Mouse (Mus musculus) stomach, postnatal 0 days (tissue): ENCODE data around the gene Ip6k2. TPM values are rescaled to one million over a fixed set of nuclear protein-coding genes. Genes with fewer than 3 reads are reported as not detected.

Source experiments
- ATAC-seq: fragments of 200-750 bp; cut with Nextera tagmentation; 2 replicates; pipeline ENCODE4 v1.8.0; 2017; ENCODE audit not compliant: low FRiP score, low TSS enrichment
- DNase-seq: peaks from one replicate; pipeline ENCODE4 v3.0.0-alpha.2; 2016; ENCODE audit warnings: low spot score
- H3K27ac ChIP-seq: fragments of 300-500 bp; sonication (generic); replicated peaks from 2 replicates; pipeline ENCODE4 v1.5.1; 2014; ENCODE audit warnings: mild to moderate bottlenecking, control low read depth
- H3K27me3 ChIP-seq: fragments of 300-500 bp; sonication (generic); 2 replicates; pipeline ENCODE4 v1.6.1; 2014; ENCODE audit warnings: low read length; ENCODE audit not compliant: control insufficient read depth, insufficient read depth
- H3K36me3 ChIP-seq: fragments of 300-500 bp; sonication (generic); 2 replicates; pipeline ENCODE4 v1.6.1; 2014; ENCODE audit warnings: low read length, mixed read lengths; ENCODE audit not compliant: control insufficient read depth, insufficient read depth
- H3K4me1 ChIP-seq: fragments of 300-500 bp; sonication (generic); replicated peaks from 2 replicates; pipeline ENCODE4 v1.6.1; 2014; ENCODE audit warnings: antibody characterized with exemption; ENCODE audit not compliant: control insufficient read depth, insufficient read depth
- H3K4me2 ChIP-seq: fragments of 300-500 bp; sonication (generic); replicated peaks from 2 replicates; pipeline ENCODE4 v1.6.1; 2014; ENCODE audit warnings: low read depth, mild to moderate bottlenecking, control low read depth, moderate library complexity
- H3K4me3 ChIP-seq: fragments of 300-500 bp; sonication (generic); 2 replicates; pipeline ENCODE4 v1.5.1; 2014; ENCODE audit warnings: low read depth, low read length, control low read depth
- H3K9ac ChIP-seq: fragments of 300-500 bp; sonication (generic); 2 replicates; pipeline ENCODE4 v1.6.1; 2014; ENCODE audit warnings: mild to moderate bottlenecking, low read length, control low read depth, mixed read lengths
- H3K9me3 ChIP-seq: fragments of 300-500 bp; sonication (generic); 2 replicates; pipeline ENCODE4 v1.6.1; 2016; ENCODE audit warnings: low read length; ENCODE audit not compliant: control insufficient read depth
- CTCF ChIP-seq: IDR thresholded peaks from 2 replicates; pipeline ENCODE4 v1.5.1; 2016; ENCODE audit warnings: antibody characterized with exemption, low read depth, mild to moderate bottlenecking, moderate library complexity
- EP300 ChIP-seq: optimal IDR thresholded peaks from 2 replicates; pipeline ENCODE3; 2016; ENCODE audit warnings: antibody characterized with exemption
- WGBS: fragments of 180-500 bp; shearing (Covaris S2); extraction: QIAGEN DNeasy Blood & Tissue Kit; methylation state at CpG from one replicate; pipeline ENCODE4 v1.1.7; 2014; 5-methylcytosine and 5-hydroxymethylcytosine counted together
- polyA plus RNA-seq: library from polyadenylated mRNA; unstranded; fragments of >200 nt; fragmentation: Nextera tagmentation; extraction: Ambion mirVana; gene quantifications from 2 replicates; pipeline ENCODE4 v1.2.1, GENCODE M21; 2015

The Ip6k2 gene
- polyA plus RNA-seq, 1 experiment from 2014 or later = 35.7 TPM

DNA sequence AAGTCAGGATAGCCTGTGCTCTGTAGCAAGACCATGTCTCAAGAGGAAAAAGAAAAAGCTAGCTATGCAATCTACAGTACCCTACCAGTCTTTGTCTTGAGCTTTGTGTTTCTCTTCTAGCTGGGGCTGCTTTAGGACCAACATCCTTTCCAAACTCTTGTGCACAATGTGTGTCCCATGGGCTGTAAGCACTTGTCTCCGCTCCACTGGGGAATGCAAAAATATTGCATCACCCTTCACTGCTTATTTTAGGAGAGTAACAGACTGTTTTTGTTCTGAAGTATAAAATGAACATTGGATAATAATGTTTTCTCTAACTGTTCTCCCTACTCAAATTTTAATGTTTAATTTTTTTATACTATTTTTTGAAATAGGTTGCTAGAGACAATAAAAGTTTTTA lies 2.9 kb downstream of the Ip6k2 start:
- H3K36me3 ChIP-seq = no peaks in the 10 kb centered on the region
- no peak overlapping the region for H3K9ac ChIP-seq
- no peak overlapping the region; the same call in 1 of the 2 replicates for H3K27ac ChIP-seq
- TF ChIP-seq CTCF (no peak), EP300 (no peak)
- no peaks in the 10 kb centered on the region; the same call in none of the 2 replicates for H3K4me1 ChIP-seq
- no peaks in the 10 kb centered on the region for H3K9me3 ChIP-seq
- no peak overlapping the region for H3K4me3 ChIP-seq
- DNase-seq (no peak), ATAC-seq (no peak)
- H3K27me3 ChIP-seq = no peaks in the 10 kb centered on the region
- no peak overlapping the region for H3K4me2 ChIP-seq
- WGBS = 51% methylated on average over 1 of the region's 1 CpGs

DNA sequence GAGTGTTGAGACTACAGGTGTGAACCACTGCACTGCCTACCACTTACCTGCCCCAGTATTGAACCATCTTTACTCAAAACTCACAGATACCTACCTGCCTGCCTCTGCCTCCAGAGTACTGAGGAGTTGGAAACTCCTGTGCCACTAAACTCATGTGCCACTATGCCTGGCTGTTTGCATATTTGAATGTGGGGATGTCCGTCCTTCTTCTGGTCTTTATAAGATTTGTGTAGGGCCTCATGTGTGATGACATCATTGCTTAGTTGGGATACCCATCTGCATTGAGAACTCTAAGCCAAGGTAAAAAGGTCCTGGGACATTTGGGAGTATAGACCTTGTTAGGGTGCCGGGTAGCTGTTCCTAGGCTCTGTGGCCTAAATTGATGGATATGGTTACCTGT lies 3.5 kb downstream of the Ip6k2 start:
- Histone ChIP-seq H3K9ac (no peak overlapping the region), H3K4me2 (no peak overlapping the region), H3K4me3 (no peak overlapping the region), H3K27ac (no peak overlapping the region), H3K27me3 (no peaks in the 10 kb centered on the region), H3K36me3 (no peaks in the 10 kb centered on the region), H3K4me1 (no peaks in the 10 kb centered on the region; the same call in none of the 2 replicates), H3K9me3 (no peaks in the 10 kb centered on the region)
- DNase-seq (no peak), ATAC-seq (no peak)
- no peak for TF ChIP-seq EP300
- no peak for TF ChIP-seq CTCF
- 87% methylated on average over 2 of the region's 2 CpGs for WGBS

GRCm38 (mm10) chr9:108788713-108789112 lies 5.1 kb downstream of the Ip6k2 start:
- Histone ChIP-seq H3K27ac (no peak overlapping the region), H3K27me3 (no peaks in the 10 kb centered on the region), H3K9ac (no peak overlapping the region), H3K4me2 (no peak overlapping the region), H3K9me3 (no peaks in the 10 kb centered on the region), H3K4me3 (no peak overlapping the region), H3K36me3 (no peaks in the 10 kb centered on the region), H3K4me1 (no peaks in the 10 kb centered on the region; the same call in none of the 2 replicates)
- ATAC-seq (no peak), DNase-seq (no peak)
- 55% methylated on average over 3 of the region's 3 CpGs for WGBS
- no peak for TF ChIP-seq EP300
- no peak for TF ChIP-seq CTCF

GRCm38 (mm10) chr9:108792307-108792706 lies 8.7 kb downstream of the Ip6k2 start:
- H3K4me1 ChIP-seq = no peaks in the 10 kb centered on the region; the same call in 1 of the 2 replicates
- TF ChIP-seq CTCF = no peak
- no peak for TF ChIP-seq EP300
- ATAC-seq (no peak), DNase-seq (no peak)
- H3K4me2 ChIP-seq = no peak overlapping the region
- no peaks in the 10 kb centered on the region for H3K27me3 ChIP-seq
- H3K9me3 ChIP-seq = no peaks in the 10 kb centered on the region
- 69% methylated on average over 1 of the region's 1 CpGs for WGBS
- 0 out of 2 replicates have a peak, but pooled peaks cover 2% of the 10 kb centered on the region for H3K36me3 ChIP-seq
- no peak overlapping the region for H3K27ac ChIP-seq
- no peak overlapping the region for H3K9ac ChIP-seq
- H3K4me3 ChIP-seq = no peak overlapping the region

- no peak for ATAC-seq
- no peak overlapping the region for H3K4me2 ChIP-seq
- TF ChIP-seq EP300 = no peak
- no peak for TF ChIP-seq CTCF
- H3K27me3 ChIP-seq = no peaks in the 10 kb centered on the region
- peaks cover 6% of the 10 kb centered on the region; the same call in 1 of the 2 replicates for H3K36me3 ChIP-seq
- no peaks in the 10 kb centered on the region; the same call in 1 of the 2 replicates for H3K4me1 ChIP-seq
- WGBS = 46% methylated on average over 3 of the region's 3 CpGs
- no peak overlapping the region for H3K4me3 ChIP-seq
- no peak overlapping the region; the same call in 1 of the 2 replicates for H3K27ac ChIP-seq
- no peak overlapping the region for H3K9ac ChIP-seq
- H3K9me3 ChIP-seq = no peaks in the 10 kb centered on the region
- no peak for DNase-seq
Observed at GRCm38 (mm10) chr9:108792730-108793129, 9.1 kb downstream of the Ip6k2 start.

- Histone ChIP-seq H3K4me2 (no peak overlapping the region), H3K27me3 (no peaks in the 10 kb centered on the region), H3K4me3 (no peak overlapping the region), H3K9ac (no peak overlapping the region), H3K4me1 (no peaks in the 10 kb centered on the region; the same call in 1 of the 2 replicates), H3K36me3 (peaks cover 14% of the 10 kb centered on the region), H3K9me3 (no peaks in the 10 kb centered on the region), H3K27ac (peak overlapping the region; percentile 56; the same call in 1 of the 2 replicates)
- TF ChIP-seq EP300 = no peak
- no peak for TF ChIP-seq CTCF
- no peak for ATAC-seq
- no peak for DNase-seq
- 46% methylated on average over 2 of the region's 2 CpGs for WGBS
Observed at GRCm38 (mm10) chr9:108795281-108795680, 11.7 kb downstream of the Ip6k2 start.
